Mouse (Mus musculus) liver, postnatal 0 days (tissue): ENCODE measurements around the gene Hcfc1. TPM values are rescaled to one million over a fixed set of nuclear protein-coding genes. Genes with fewer than 3 reads are reported as not detected.

Source experiments
- ATAC-seq: fragments of 200-750 bp; cut with Nextera tagmentation; 2 replicates; pipeline ENCODE4 v1.8.0; 2017; ENCODE audit warnings: mild to moderate bottlenecking, moderate library complexity
- DNase-seq: peaks from one replicate; pipeline ENCODE4 v3.0.0-alpha.2; 2016
- H3K27ac ChIP-seq: fragments of 300-500 bp; sonication (generic); 2 replicates; pipeline ENCODE4 v1.5.1; 2014; ENCODE audit warnings: antibody characterized with exemption, moderate library complexity, mild to moderate bottlenecking, low read depth
- H3K27me3 ChIP-seq: fragments of 300-500 bp; sonication (generic); 2 replicates; pipeline ENCODE4 v1.6.1; 2014; ENCODE audit warnings: low read length, control low read depth, mixed read lengths; ENCODE audit not compliant: insufficient read depth
- H3K36me3 ChIP-seq: fragments of 300-500 bp; sonication (generic); replicated peaks from 2 replicates; pipeline ENCODE4 v1.6.1; 2014; ENCODE audit warnings: mild to moderate bottlenecking, control low read depth, low read length, moderate library complexity, mixed read lengths; ENCODE audit not compliant: insufficient read depth
- H3K4me1 ChIP-seq: fragments of 300-500 bp; sonication (generic); 2 replicates; pipeline ENCODE4 v1.6.1; 2014; ENCODE audit warnings: antibody characterized with exemption, mild to moderate bottlenecking, control low read depth; ENCODE audit not compliant: insufficient read depth
- H3K4me2 ChIP-seq: fragments of 300-500 bp; sonication (generic); 2 replicates; pipeline ENCODE4 v1.6.1; 2014; ENCODE audit warnings: low read depth, mild to moderate bottlenecking, low read length, moderate library complexity, mixed read lengths
- H3K4me3 ChIP-seq: fragments of 300-500 bp; sonication (generic); 2 replicates; pipeline ENCODE4 v1.5.1; 2014; ENCODE audit warnings: low read depth, low read length
- H3K9ac ChIP-seq: fragments of 300-500 bp; sonication (generic); replicated peaks from 2 replicates; pipeline ENCODE4 v1.6.1; 2014; ENCODE audit warnings: mild to moderate bottlenecking, moderate library complexity
- H3K9me3 ChIP-seq: fragments of 300-500 bp; sonication (generic); 2 replicates; pipeline ENCODE4 v1.6.1; 2016; ENCODE audit warnings: mild to moderate bottlenecking, control low read depth, low read length, mixed read lengths
- CTCF ChIP-seq: sonication (generic); IDR thresholded peaks from 2 replicates; pipeline ENCODE4 v1.5.1; 2016; ENCODE audit warnings: antibody characterized with exemption, low read depth
- EP300 ChIP-seq: IDR thresholded peaks from 2 replicates; pipeline ENCODE4 v1.6.1; 2016; ENCODE audit warnings: antibody characterized with exemption, low read depth, mild to moderate bottlenecking
- WGBS: fragments of 180-500 bp; shearing (Covaris S2); extraction: QIAGEN DNeasy Blood & Tissue Kit; methylation state at CpG from one replicate; pipeline ENCODE4 v1.1.7; 2014; ENCODE audit not compliant: insufficient replicate concordance; 5-methylcytosine and 5-hydroxymethylcytosine counted together
- polyA plus RNA-seq: library from polyadenylated mRNA; unstranded; fragments of >200 nt; fragmentation: Nextera tagmentation; extraction: Ambion mirVana; gene quantifications from 2 replicates; pipeline ENCODE4 v1.2.1, GENCODE M21; 2015

Hcfc1 gene
- polyA plus RNA-seq: 14.6 and 16.4 TPM in 2 replicates

DNA sequence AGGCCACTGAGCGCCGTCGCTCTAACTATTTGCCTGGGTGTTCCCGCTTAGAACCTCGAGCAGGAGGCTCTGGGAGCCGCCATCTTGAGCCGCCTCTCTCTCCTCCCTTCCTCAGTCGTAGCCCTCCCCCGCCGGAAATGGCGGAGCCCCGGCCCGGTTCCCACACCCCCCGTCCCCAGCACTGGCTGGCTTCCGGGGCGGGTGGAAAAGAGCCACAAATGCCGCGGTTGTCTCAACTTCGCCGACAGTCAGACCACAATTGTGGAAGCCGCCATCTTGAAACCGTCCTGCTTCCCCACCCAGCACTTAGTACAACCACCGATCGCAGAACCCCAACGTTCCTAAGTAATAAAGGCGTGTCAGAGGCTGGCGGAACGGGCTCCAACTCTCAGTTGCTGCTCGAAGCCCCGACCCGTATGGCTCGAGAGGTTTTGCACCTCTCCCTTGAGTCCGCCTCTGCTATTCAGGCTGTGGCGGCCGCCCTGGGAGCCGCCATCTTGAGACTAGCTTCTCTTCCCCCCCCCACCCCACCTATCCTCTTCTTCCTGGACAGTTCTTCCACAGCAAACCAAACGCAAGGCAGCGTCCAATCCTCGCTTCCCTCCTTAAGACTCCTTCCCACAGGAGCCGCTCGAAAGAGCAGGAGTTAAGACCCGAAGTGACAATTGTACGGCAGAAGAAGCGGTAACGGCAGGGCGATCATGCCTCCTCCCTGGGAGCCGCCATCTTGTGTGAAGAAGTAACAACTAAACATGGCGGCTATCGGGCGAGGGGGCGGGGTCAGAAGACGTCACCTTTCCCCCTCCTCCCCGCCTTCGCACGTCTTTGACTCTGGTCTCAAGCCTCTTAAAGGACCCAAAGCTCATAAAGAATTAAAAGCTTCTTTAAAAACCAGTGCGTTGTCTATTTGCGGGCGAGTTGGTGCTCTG, at the start of gene Hcfc1:
Gene Hcfc1, minus strand, starts transcription at position 110 of the 929 bp plus-strand sequence.
- H3K4me1 ChIP-seq: peaks cover 26% of the 10 kb centered on the region
- peak within 1 kb of the TSS; percentile 80 for H3K4me3 ChIP-seq
- no peaks in the 10 kb centered on the region for H3K27me3 ChIP-seq
- peak within 1 kb of the TSS; percentile 99 for H3K27ac ChIP-seq
- DNase-seq (peak; percentile 89), ATAC-seq (peak; percentile 66)
- H3K9me3 ChIP-seq: no peaks in the 10 kb centered on the region
- H3K36me3 ChIP-seq: 0 out of 2 replicates have a peak, but pooled peaks cover 7% of the 10 kb centered on the region
- H3K9ac ChIP-seq: peak within 1 kb of the TSS; percentile 80
- no peak; the same call in 1 of the 2 replicates for TF ChIP-seq EP300
- no peak for TF ChIP-seq CTCF
- H3K4me2 ChIP-seq: peak within 1 kb of the TSS; percentile 71
- 15% methylated on average over 57 of the region's 58 CpGs for WGBS

DNA sequence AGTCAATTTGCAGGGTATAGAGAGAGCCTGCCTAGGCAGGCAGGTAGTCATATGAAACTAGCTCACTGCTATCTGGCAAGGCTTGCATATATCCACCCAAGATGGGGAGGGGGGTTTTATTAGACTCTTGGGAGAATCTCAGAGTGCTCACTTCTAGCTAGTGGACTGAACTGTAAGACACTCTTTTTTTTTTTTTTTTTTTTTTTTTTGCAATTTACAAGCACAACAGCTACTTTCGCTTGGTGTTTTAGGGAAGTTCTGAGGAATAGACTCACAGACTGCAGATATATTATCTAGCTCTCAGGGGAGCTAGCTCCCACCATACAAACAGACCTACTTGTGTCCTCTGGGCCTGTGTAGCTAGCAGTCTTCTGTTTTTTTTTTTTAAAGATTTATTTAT, 48.4 kb upstream of the Hcfc1 start:
- 73% methylated on average over 1 of the region's 1 CpGs for WGBS

DNA sequence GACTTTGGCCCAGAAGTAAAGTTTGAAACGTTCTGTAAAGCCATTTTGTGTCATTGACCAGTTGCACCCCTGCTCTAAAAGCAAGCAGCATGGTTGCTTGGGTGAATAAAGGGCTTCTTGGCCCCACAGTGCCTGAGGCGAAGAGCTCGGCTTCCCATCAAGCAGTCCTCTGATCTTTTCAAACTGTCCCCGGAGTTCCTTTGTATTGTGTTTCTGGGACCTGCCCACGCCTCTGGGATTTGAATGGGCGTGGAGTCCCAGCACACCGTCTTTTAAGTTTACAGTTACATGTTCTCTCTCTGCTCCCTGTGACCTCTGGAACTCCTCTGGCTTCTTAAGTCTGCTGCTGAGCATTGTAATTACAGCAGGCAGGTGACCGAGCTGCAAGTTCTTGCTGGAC, 41.9 kb upstream of the Hcfc1 start:
- no peaks in the 10 kb centered on the region for H3K36me3 ChIP-seq
- no peak for DNase-seq
- H3K27me3 ChIP-seq: no peaks in the 10 kb centered on the region
- no peak for ATAC-seq
- no peak overlapping the region for H3K27ac ChIP-seq
- no peaks in the 10 kb centered on the region for H3K9me3 ChIP-seq
- H3K4me1 ChIP-seq: no peaks in the 10 kb centered on the region
- H3K4me2 ChIP-seq: no peak overlapping the region
- H3K4me3 ChIP-seq: no peak overlapping the region
- WGBS: 63% methylated on average over 8 of the region's 8 CpGs
- H3K9ac ChIP-seq: no peak overlapping the region
- no peak for TF ChIP-seq CTCF
- TF ChIP-seq EP300: no peak

More for the DNA sequence above, 48.4 kb upstream of the Hcfc1 start:
- Histone ChIP-seq H3K27me3 (no peaks in the 10 kb centered on the region), H3K4me3 (no peak overlapping the region), H3K27ac (no peak overlapping the region), H3K4me2 (no peak overlapping the region), H3K9ac (no peak overlapping the region), H3K9me3 (no peaks in the 10 kb centered on the region), H3K4me1 (no peaks in the 10 kb centered on the region), H3K36me3 (peaks cover 5% of the 10 kb centered on the region)
- DNase-seq: no peak
- TF ChIP-seq CTCF (no peak), EP300 (no peak)
- no peak for ATAC-seq

DNA sequence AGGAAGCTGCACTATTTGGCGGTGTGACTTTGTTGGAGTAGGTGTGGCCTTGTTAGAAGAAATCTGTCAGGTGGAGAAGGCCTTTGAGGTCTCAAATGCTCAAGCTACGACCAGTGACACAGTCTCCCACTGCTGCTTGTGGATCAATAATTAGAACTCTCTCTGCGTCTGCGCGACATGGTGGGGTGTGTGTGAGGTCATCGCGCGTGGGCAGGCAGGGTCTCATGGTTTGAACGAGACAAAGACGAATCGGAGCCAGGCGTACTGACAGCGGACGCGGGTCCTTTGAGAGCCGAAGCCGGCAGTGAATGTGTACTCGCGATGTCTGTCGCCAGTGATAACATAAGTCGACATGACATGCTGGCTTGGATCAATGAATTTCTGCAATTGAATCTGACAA, 40.2 kb upstream of the Hcfc1 start:
- Histone ChIP-seq H3K9ac (no peak overlapping the region), H3K27ac (no peak overlapping the region), H3K4me3 (no peak overlapping the region), H3K27me3 (no peaks in the 10 kb centered on the region), H3K4me1 (no peaks in the 10 kb centered on the region), H3K4me2 (no peak overlapping the region), H3K36me3 (no peaks in the 10 kb centered on the region), H3K9me3 (no peaks in the 10 kb centered on the region)
- no peak for DNase-seq
- ATAC-seq: no peak
- WGBS: 72% methylated on average over 21 of the region's 21 CpGs
- TF ChIP-seq EP300: no peak
- no peak for TF ChIP-seq CTCF

DNA sequence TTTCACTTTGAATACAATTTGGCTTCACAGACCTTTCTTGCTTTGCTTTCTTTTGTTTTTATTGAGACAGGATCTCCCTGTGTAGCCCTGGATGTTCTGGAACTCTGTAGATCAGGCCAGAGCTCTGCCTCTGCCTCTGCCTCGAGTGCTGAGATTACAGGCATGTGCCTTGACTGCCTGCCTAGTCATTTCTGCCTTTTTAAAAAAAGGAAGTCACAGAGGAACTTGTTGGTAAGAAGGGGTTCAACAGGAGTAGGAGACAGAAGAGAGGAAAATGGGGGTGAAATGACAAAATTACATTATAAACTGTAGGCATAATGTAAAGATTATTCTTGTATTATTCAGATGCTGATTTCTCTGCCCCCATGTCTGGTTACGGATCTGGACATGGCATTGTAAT, 37.5 kb upstream of the Hcfc1 start:
- Histone ChIP-seq H3K4me1 (peaks cover 5% of the 10 kb centered on the region), H3K9me3 (no peaks in the 10 kb centered on the region), H3K36me3 (no peaks in the 10 kb centered on the region), H3K9ac (no peak overlapping the region), H3K27ac (no peak overlapping the region), H3K4me3 (no peak overlapping the region), H3K4me2 (no peak overlapping the region), H3K27me3 (no peaks in the 10 kb centered on the region)
- ATAC-seq (no peak), DNase-seq (no peak)
- TF ChIP-seq EP300: no peak
- TF ChIP-seq CTCF: no peak
- 60% methylated on average over 2 of the region's 2 CpGs for WGBS

DNA sequence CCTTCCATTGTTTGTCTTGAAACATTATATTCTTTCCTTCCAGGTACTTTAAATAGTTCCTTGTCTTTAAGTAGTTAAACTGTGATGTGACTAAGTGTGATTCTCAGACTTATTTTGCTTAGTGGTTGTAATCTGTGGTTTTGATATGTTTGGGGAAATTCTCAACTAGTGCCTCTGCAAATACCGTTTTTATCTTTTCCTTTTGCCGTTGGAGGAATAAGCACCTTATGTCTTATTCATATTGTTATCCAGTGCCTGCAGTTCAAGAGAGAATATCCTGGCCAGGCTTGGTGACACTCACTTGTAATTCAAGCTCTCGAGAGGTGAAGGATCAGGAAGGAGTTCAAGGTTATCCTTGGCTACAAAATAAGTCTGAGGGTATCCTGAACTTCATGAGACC, 34.9 kb upstream of the Hcfc1 start:
- no peaks in the 10 kb centered on the region for H3K27me3 ChIP-seq
- no peak overlapping the region for H3K4me2 ChIP-seq
- DNase-seq: no peak
- no peak overlapping the region for H3K27ac ChIP-seq
- no peaks in the 10 kb centered on the region for H3K9me3 ChIP-seq
- no peak overlapping the region for H3K9ac ChIP-seq
- H3K36me3 ChIP-seq: no peaks in the 10 kb centered on the region
- peaks cover 6% of the 10 kb centered on the region for H3K4me1 ChIP-seq
- TF ChIP-seq EP300 (no peak), CTCF (no peak)
- ATAC-seq: no peak
- H3K4me3 ChIP-seq: no peak overlapping the region
- WGBS: 61% methylated on average over 3 of the region's 3 CpGs
